Mouse (Mus musculus) central nervous system, embryonic 18 days (tissue): ENCODE data around the gene Gm14325. TPM values are rescaled to one million over a fixed set of nuclear protein-coding genes. Genes with fewer than 3 reads are reported as not detected.

ENCODE experiments used
- polyA plus RNA-seq: library from polyadenylated mRNA; depleted of rRNA; stranded (reverse); fragments of >200 nt; gene quantifications from 2 replicates; pipeline ENCODE4 v1.2.3, GENCODE M21; 2012; rRNA removed

Gm14325 gene
- polyA plus RNA-seq, result 51.2 and 56.1 TPM in 2 replicates

GRCm38 (mm10) chr2:177839901-177840663 lies at the start of gene Gm14325:
Gene Gm14325 (minus strand): TSS chr2:177840336.

Other genes starting within 250 kb of the Gm14325 start
- gene Gm14322, start 81.0 kb downstream of the Gm14325 start, polyA plus RNA-seq, result 7.9 and 9.6 TPM in 2 replicates
- gene Gm14327, start 56.8 kb upstream of the Gm14325 start, polyA plus RNA-seq, result 2.2 and 2.4 TPM in 2 replicates
- 0.55 and 0.58 TPM in 2 replicates for gene Zfp972, start 85.3 kb upstream of the Gm14325 start, polyA plus RNA-seq
- 9.7 and 11.8 TPM in 2 replicates for gene Gm14326, start 117.0 kb upstream of the Gm14325 start, polyA plus RNA-seq
- gene Zfp971, start 182.9 kb upstream of the Gm14325 start, polyA plus RNA-seq, result 6.6 and 8.2 TPM in 2 replicates
- gene Zfp931, start 238.1 kb upstream of the Gm14325 start, polyA plus RNA-seq, result 10.7 and 12.1 TPM in 2 replicates